Mouse (Mus musculus) small intestine, adult 2 months (tissue): ENCODE results near the gene Spg11.

ENCODE experiments used
- CTCF ChIP-seq: fragments of 200-500 bp; IDR thresholded peaks from 2 replicates; pipeline ENCODE4 v1.5.1; 2012; ENCODE audit warnings: low read depth, mild to moderate bottlenecking, control low read depth, inconsistent platforms, low read length, moderate library complexity, mixed read lengths; ENCODE audit not compliant: insufficient replicate concordance, insufficient read length; ENCODE audit errors: extremely low read depth
- POLR2A ChIP-seq: fragments of 200-500 bp; IDR thresholded peaks from 2 replicates; pipeline ENCODE4 v1.6.1; 2012; ENCODE audit warnings: low read depth, mild to moderate bottlenecking, control low read depth, inconsistent platforms, low read length, moderate library complexity

- TF ChIP-seq CTCF, result no peak
- no peak for TF ChIP-seq POLR2A
Observed at GRCm38 (mm10) chr2:122066241-122066640, 51.9 kb downstream of the Spg11 start.
